ENCODE assay signal across 8 mouse cellular contexts in the genomic region with DNA sequence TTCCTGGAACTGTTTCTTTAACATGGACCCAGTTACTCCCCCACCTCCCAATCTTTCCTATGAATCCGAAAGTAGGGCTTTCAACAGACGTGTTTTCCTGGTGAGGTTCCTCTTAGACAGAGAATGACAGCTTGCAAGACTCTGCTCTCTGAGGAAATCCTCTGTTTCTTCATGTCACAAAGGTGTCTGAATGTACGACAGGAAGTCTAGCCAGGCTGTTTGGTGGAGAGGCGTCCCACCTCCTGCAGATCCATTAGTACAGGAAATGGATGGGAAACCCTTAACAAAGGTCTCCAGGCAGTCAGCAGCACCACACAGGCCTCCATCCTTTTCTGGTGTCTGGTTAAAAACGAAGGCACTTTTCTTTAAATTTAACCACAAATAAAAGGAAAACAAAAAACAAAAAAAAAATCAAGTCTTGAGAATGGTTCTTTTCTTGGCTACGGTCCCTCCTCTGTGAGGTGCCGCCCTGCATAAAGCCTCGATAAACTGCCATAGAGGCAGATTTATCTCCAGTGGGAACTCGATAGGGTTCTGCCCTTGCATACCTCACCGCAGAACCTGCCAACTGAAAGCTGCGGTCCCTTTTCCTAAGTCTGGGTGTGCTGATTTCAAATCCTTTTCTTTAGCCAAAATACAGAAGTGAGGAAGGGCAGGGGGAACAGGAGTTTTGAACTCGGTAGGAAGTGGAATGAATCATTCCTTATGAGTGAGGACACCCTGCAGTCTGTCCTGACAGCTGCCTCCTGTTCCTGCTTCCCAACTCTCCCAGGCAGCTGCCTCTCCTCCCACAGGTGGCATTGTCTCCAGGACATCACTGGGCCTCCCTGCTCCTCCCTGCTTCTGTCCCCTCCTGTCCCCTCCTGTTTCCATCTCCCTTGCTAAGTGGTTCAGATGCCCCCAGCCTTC. TPM values are rescaled to one million over a fixed set of nuclear protein-coding genes. Genes with fewer than 3 reads are reported as not detected.
DNase-seq lines count a peak whose midpoint lies in the region; ATAC-seq and TF ChIP-seq lines count a peak whose summit lies in the region.

No protein-coding gene starts in this region.

- H3K9ac ChIP-seq in heart, embryonic 12.5 days: peak overlapping the region; percentile 72
- H3K9ac ChIP-seq in kidney, postnatal 0 days (ENCODE audit: low read depth, low read length): peak overlapping the region; percentile 74

- peaks cover 6% of the 10 kb centered on the region; the same call in 1 of the 2 replicates for H3K36me3 ChIP-seq in heart, embryonic 12.5 days
- H3K36me3 ChIP-seq in kidney, postnatal 0 days (ENCODE audit: insufficient read depth, low read length): 0 out of 2 replicates have a peak, but pooled peaks cover 5% of the 10 kb centered on the region

- peak overlapping the region; percentile 88 for H3K27ac ChIP-seq in bone marrow macrophage, adult 2 months (ENCODE audit: insufficient read depth, low read depth, low read length)
- H3K27ac ChIP-seq in heart, embryonic 12.5 days (ENCODE audit: poor library complexity, severe bottlenecking): peak overlapping the region; percentile 59
- peak overlapping the region; percentile 82 for H3K27ac ChIP-seq in kidney, postnatal 0 days

- no peak for TF ChIP-seq CTCF in bone marrow macrophage, adult 2 months (IDR thresholded peaks at IDR 0.05; ENCODE audit: low read depth, low read length)
- TF ChIP-seq CTCF in kidney, postnatal 0 days (IDR thresholded peaks at IDR 0.05; ENCODE audit: low read depth): no peak

- H3K4me2 ChIP-seq in heart, embryonic 12.5 days: peak overlapping the region; percentile 76
- H3K4me2 ChIP-seq in kidney, postnatal 0 days (ENCODE audit: low read length): peak overlapping the region; percentile 80

- WGBS in heart, embryonic 12.5 days: 6% methylated on average over 12 of the region's 12 CpGs
- WGBS in kidney, postnatal 0 days: 3% methylated on average over 12 of the region's 12 CpGs

- no peaks in the 10 kb centered on the region for H3K27me3 ChIP-seq in heart, embryonic 12.5 days (replicated peaks)
- no peaks in the 10 kb centered on the region for H3K27me3 ChIP-seq in kidney, postnatal 0 days (ENCODE audit: insufficient read depth, low read length)

- peak overlapping the region; percentile 88 for H3K4me3 ChIP-seq in bone marrow macrophage, adult 2 months (ENCODE audit: insufficient read depth, low read length)
- H3K4me3 ChIP-seq in heart, embryonic 12.5 days: peak overlapping the region; percentile 68
- H3K4me3 ChIP-seq in kidney, postnatal 0 days (replicated peaks; ENCODE audit: low read depth, low read length): peak overlapping the region; percentile 72

- peak; percentile 26 for DNase-seq in layer of hippocampus, adult 9-11 months
- DNase-seq in layer of hippocampus, adult 9-10 months (ENCODE audit: low spot score): no peak
- peak; percentile 64 for DNase-seq in kidney, postnatal 0 days (ENCODE audit: low spot score)
- DNase-seq in testis, postnatal 10 days (ENCODE audit: low spot score): peak; percentile 41
- no peak for DNase-seq in layer of hippocampus, adult 8-10 months (ENCODE audit: low spot score in 2 of 2)

- H3K4me1 ChIP-seq in bone marrow macrophage, adult 2 months (ENCODE audit: control insufficient read depth, insufficient read depth, low read length): peaks cover 70% of the 10 kb centered on the region
- peaks cover 22% of the 10 kb centered on the region for H3K4me1 ChIP-seq in heart, embryonic 12.5 days (replicated peaks)
- peaks cover 6% of the 10 kb centered on the region; the same call in 1 of the 2 replicates for H3K4me1 ChIP-seq in kidney, postnatal 0 days (replicated peaks; ENCODE audit: insufficient read depth, low read length)

- TF ChIP-seq POLR2A in bone marrow macrophage, adult 2 months (IDR thresholded peaks at IDR 0.05; ENCODE audit: borderline replicate concordance, low read depth, low read length): no peak

- no peaks in the 10 kb centered on the region for H3K9me3 ChIP-seq in heart, embryonic 12.5 days (replicated peaks)
- no peaks in the 10 kb centered on the region for H3K9me3 ChIP-seq in kidney, postnatal 0 days (replicated peaks; ENCODE audit: low read length)

- peak; percentile 37; the same call in 1 of the 2 replicates for ATAC-seq in heart, embryonic 12.5 days (ENCODE audit: insufficient number of reproducible peaks, low FRiP score)
- ATAC-seq in kidney, postnatal 0 days (replicated peaks; ENCODE audit: low FRiP score, low read depth): no peak; the same call in 1 of the 2 replicates
- ATAC-seq in megakaryocyte, adult 5-6 weeks (ENCODE audit: poor library complexity, severe bottlenecking): peak; percentile 43

RNA-seq across cellular contexts. Expression of a gene that starts 24.9 kb away (rescaled TPM):
- 72.9 and 73.7 TPM in 2 replicates for polyA plus RNA-seq in bone marrow macrophage, adult 2 months (2012; ENCODE audit: insufficient read depth, insufficient read length, missing spikeins)
- 16.7 and 16.9 TPM in 2 replicates for polyA plus RNA-seq in heart, embryonic 12.5 days (2016; fragmentation: Nextera tagmentation; extraction: Ambion mirVana)
- 18.1 and 19.3 TPM in 2 replicates for polyA plus RNA-seq in kidney, postnatal 0 days (2015; fragmentation: Nextera tagmentation; extraction: Ambion mirVana)
- total RNA-seq in megakaryocyte, adult 5-6 weeks (2015): 61.5 and 74.8 TPM in 2 replicates
- 49.5 and 54.3 TPM in 2 replicates for total RNA-seq in megakaryocyte, adult 5-6 weeks (2017)
- total RNA-seq in layer of hippocampus, adult 8-10 months (2022): 10 to 100 TPM in 3 of 4 experiments, 1 to 10 TPM in 1; 9.1 to 11.1 (median 10.8) TPM

RNA-seq across cellular contexts. Expression of a gene that starts 56.4 kb away (rescaled TPM):
- polyA plus RNA-seq in bone marrow macrophage, adult 2 months (2012; ENCODE audit: insufficient read depth, insufficient read length, missing spikeins): not detected in 2 replicates
- polyA plus RNA-seq in heart, embryonic 12.5 days (2016; fragmentation: Nextera tagmentation; extraction: Ambion mirVana): 8.9 and 9.7 TPM in 2 replicates
- 6.6 and 7.0 TPM in 2 replicates for polyA plus RNA-seq in kidney, postnatal 0 days (2015; fragmentation: Nextera tagmentation; extraction: Ambion mirVana)
- total RNA-seq in megakaryocyte, adult 5-6 weeks (2015): not detected in 2 replicates
- total RNA-seq in megakaryocyte, adult 5-6 weeks (2017): not detected in 2 replicates
- 10 to 100 TPM; 24.8 to 29.2 (median 25.4) TPM for total RNA-seq in layer of hippocampus, adult 8-10 months (2022)

Comparison
In these comparisons a context has a peak if more than half of its experiments do, and no peak if none do; other contexts are left out.
1. DNase-seq: peak in layer of hippocampus, adult 9-11 months (single experiment), kidney, postnatal 0 days (single experiment) and testis, postnatal 10 days (single experiment); none in layer of hippocampus, adult 9-10 months (single experiment) and layer of hippocampus, adult 8-10 months (0 of 2).
2. Peak in every context shown above with its lines, with median percentiles within 50 percentile points of each other: H3K27ac ChIP-seq and H3K4me3 ChIP-seq.